Mouse (Mus musculus) urinary bladder, postnatal 4 days (tissue): ENCODE measurements at regions not wholly inside any gene's neighbourhood (a gene's known extent, or its start where the extent isn't known, plus 50 kb on each side); places are given as distances from the start of the nearest gene placed in this dataset.
"Not testable (repeated sequence)": the region's sequence is repeated elsewhere in the genome, so short reads cannot be mapped to it uniquely, and the experiment has no call there.

ENCODE experiments used
- DNase-seq, 2 experiments: peaks; one replicate each; pipeline ENCODE4 v3.0.0; 2021 to 2022; ENCODE audit warnings: low spot score in 2 of 2

- no peak for DNase-seq
These were observed 180.5 kb downstream of the Gxylt1 start for GRCm38 (mm10) chr15:93094202-93095135.

- no peak for DNase-seq
These were observed 183.6 kb downstream of the Gxylt1 start for GRCm38 (mm10) chr15:93091396-93091795.

GRCm38 (mm10) chr15:93089347-93089746 is 185.6 kb downstream of the Gxylt1 start:
- DNase-seq: peak in 1 of 2 experiments; percentile 75

- DNase-seq: no peak
These were observed 189.9 kb downstream of the Gxylt1 start for GRCm38 (mm10) chr15:93084967-93085617.

- no peak for DNase-seq
These were observed 200.9 kb downstream of the Gxylt1 start for GRCm38 (mm10) chr15:93074070-93074469.

GRCm38 (mm10) chr15:93062213-93063131 is 212.5 kb downstream of the Gxylt1 start:
- no peak for DNase-seq

- DNase-seq: no peak
These were observed 221.5 kb downstream of the Gxylt1 start for GRCm38 (mm10) chr15:93053471-93053870.

- no peak for DNase-seq
These were observed 247.8 kb downstream of the Gxylt1 start for GRCm38 (mm10) chr15:93027185-93027584.

GRCm38 (mm10) chr15:93026456-93027078 is 248.4 kb downstream of the Gxylt1 start:
- no peak for DNase-seq

- no peak for DNase-seq
These were observed 249.2 kb downstream of the Gxylt1 start for GRCm38 (mm10) chr15:93025791-93026190.

GRCm38 (mm10) chr15:93024171-93024570 is 250.8 kb downstream of the Gxylt1 start:
- DNase-seq: no peak

- DNase-seq: no peak
These were observed 263.8 kb downstream of the Gxylt1 start for GRCm38 (mm10) chr15:93011166-93011565.

GRCm38 (mm10) chr15:93010629-93011028 is 264.4 kb downstream of the Gxylt1 start:
- DNase-seq: no peak

GRCm38 (mm10) chr15:93005751-93006231 is 269.2 kb downstream of the Gxylt1 start:
- DNase-seq: no peak

GRCm38 (mm10) chr15:93005186-93005585 is 269.8 kb downstream of the Gxylt1 start:
- not testable (repeated sequence) for DNase-seq

GRCm38 (mm10) chr15:93004551-93004950 is 270.4 kb downstream of the Gxylt1 start:
- no peak for DNase-seq

- no peak for DNase-seq
These were observed 271.7 kb downstream of the Gxylt1 start for GRCm38 (mm10) chr15:93003233-93003632.

GRCm38 (mm10) chr15:93002002-93002904 is 272.7 kb downstream of the Gxylt1 start:
- peak in 1 of 2 experiments; percentile 61 for DNase-seq

- no peak for DNase-seq
These were observed 273.5 kb downstream of the Gxylt1 start for GRCm38 (mm10) chr15:93001346-93002001.

- DNase-seq: no peak
These were observed 274.9 kb downstream of the Gxylt1 start for GRCm38 (mm10) chr15:93000121-93000520.
